Mouse (Mus musculus): Measurements from ENCODE around the gene Ankrd39.

GRCm38 (mm10) chr1:36518259-36518658 is 29.0 kb downstream of the Ankrd39 start:
- no peak for TF ChIP-seq CTCF (IDR thresholded peaks at IDR 0.05; ENCODE audit: extremely low read depth, insufficient read length, insufficient replicate concordance, low read depth, low read length)
- TF ChIP-seq POLR2A (IDR thresholded peaks at IDR 0.05; ENCODE audit: low read depth, low read length): no peak

Measured in small intestine, adult 2 months (tissue).